Comparison of ENCODE assay signal across 22 mouse cellular contexts in the genomic region with DNA sequence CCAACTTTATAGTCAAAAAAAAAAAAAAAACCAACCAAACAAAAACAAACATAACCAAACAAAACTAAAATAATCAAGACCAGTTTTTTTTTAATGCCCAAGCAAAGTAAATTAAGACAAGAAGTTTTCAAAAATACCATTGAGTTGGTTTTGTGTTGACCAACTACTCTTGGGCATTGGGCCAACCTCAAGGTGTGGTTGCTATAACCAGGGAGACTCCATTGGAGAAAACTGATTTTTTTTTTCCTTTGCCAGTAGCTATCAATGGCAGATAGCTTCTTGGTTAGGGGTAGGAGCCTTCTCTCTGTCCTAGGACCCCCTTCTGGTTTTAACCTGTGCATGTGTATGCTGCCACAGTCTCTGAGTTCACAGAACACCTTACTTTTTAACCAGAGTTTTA.
"Had no signal": no experiment of that assay in that cellular context is flagged by ENCODE, and none has a peak within 500 bp of the region (broad histone marks: within the 10 kb centered on the region; RNA-seq: fewer than 3 reads in every experiment).

No protein-coding gene starts in this region.

- DNase-seq: gastrocnemius, adult 2 months; gastrocnemius, postnatal 25 days; heart, adult 18-20 months; heart, postnatal 10 days; heart, postnatal 4 days; kidney, adult 18-20 months; kidney, adult 8-10 months; kidney, postnatal 10 days; kidney, postnatal 25 days; kidney, postnatal 4 days; liver; liver, embryonic 13.5 days; liver, postnatal 0 days had no signal

- H3K27ac ChIP-seq: gastrocnemius, adult 2 months; heart, embryonic 10.5 days; hindbrain, embryonic 10.5 days; hindbrain, embryonic 12.5 days; hindbrain, embryonic 14.5 days; intestine, embryonic 15.5 days; limb, embryonic 10.5 days; limb, embryonic 12.5 days; liver, embryonic 13.5 days; liver, embryonic 15.5 days had no signal

- H3K27me3 ChIP-seq: heart, embryonic 12.5 days; hindbrain, embryonic 12.5 days; intestine, embryonic 15.5 days; liver, embryonic 13.5 days; liver, embryonic 15.5 days had no signal

- H3K4me3 ChIP-seq: heart, embryonic 10.5 days; heart, embryonic 12.5 days; hindbrain, embryonic 10.5 days; hindbrain, embryonic 12.5 days; intestine, embryonic 15.5 days; limb, embryonic 10.5 days; limb, embryonic 12.5 days; liver, embryonic 13.5 days; liver, embryonic 15.5 days had no signal

- H3K4me1 ChIP-seq: heart, embryonic 10.5 days; heart, embryonic 12.5 days; intestine, embryonic 15.5 days; liver, embryonic 13.5 days; liver, embryonic 15.5 days had no signal
